Mouse (Mus musculus): ENCODE results near the gene Pin4.
"Not testable (repeated sequence)": the region's sequence is repeated elsewhere in the genome, so short reads cannot be mapped to it uniquely, and the experiment has no call there.

The Pin4 gene

GRCm38 (mm10) chrX:102119042-102119864 lies at the start of gene Pin4:
Gene Pin4 (plus strand): TSS chrX:102119447.
- peak; percentile 96 for DNase-seq (ENCODE audit: low read depth, low spot score)

GRCm38 (mm10) chrX:102070591-102071471 lies 48.4 kb upstream of the Pin4 start, which contains the start of gene Rtl5:
Gene Rtl5 (minus strand): TSS chrX:102071304.
- DNase-seq (ENCODE audit: low read depth, low spot score): peak; percentile 45

GRCm38 (mm10) chrX:102071517-102071916 lies 47.7 kb upstream of the Pin4 start:
- DNase-seq (ENCODE audit: low read depth, low spot score): no peak

- no peak for DNase-seq (ENCODE audit: low read depth, low spot score)
These were observed 45.5 kb upstream of the Pin4 start for GRCm38 (mm10) chrX:102073605-102074325.

GRCm38 (mm10) chrX:102074435-102074834 lies 44.8 kb upstream of the Pin4 start:
- DNase-seq (ENCODE audit: low read depth, low spot score): no peak

GRCm38 (mm10) chrX:102075158-102075557 lies 44.1 kb upstream of the Pin4 start:
- no peak for DNase-seq (ENCODE audit: low read depth, low spot score)

- no peak for DNase-seq (ENCODE audit: low read depth, low spot score)
These were observed 42.1 kb upstream of the Pin4 start for GRCm38 (mm10) chrX:102076886-102077765.

GRCm38 (mm10) chrX:102081076-102081475 lies 38.2 kb upstream of the Pin4 start:
- no peak for DNase-seq (ENCODE audit: low read depth, low spot score)

GRCm38 (mm10) chrX:102081573-102082279 lies 37.5 kb upstream of the Pin4 start:
- no peak for DNase-seq (ENCODE audit: low read depth, low spot score)

GRCm38 (mm10) chrX:102082340-102082739 lies 36.9 kb upstream of the Pin4 start:
- no peak for DNase-seq (ENCODE audit: low read depth, low spot score)

- no peak for DNase-seq (ENCODE audit: low read depth, low spot score)
These were observed 33.3 kb upstream of the Pin4 start for GRCm38 (mm10) chrX:102085798-102086443.

- DNase-seq (ENCODE audit: low read depth, low spot score): no peak
These were observed 28.6 kb upstream of the Pin4 start for GRCm38 (mm10) chrX:102090605-102091004.

GRCm38 (mm10) chrX:102094381-102094904 lies 24.8 kb upstream of the Pin4 start:
- DNase-seq (ENCODE audit: low read depth, low spot score): no peak

- DNase-seq (ENCODE audit: low read depth, low spot score): no peak
These were observed 17.4 kb upstream of the Pin4 start for GRCm38 (mm10) chrX:102101886-102102285.

GRCm38 (mm10) chrX:102103830-102104229 lies 15.4 kb upstream of the Pin4 start:
- DNase-seq (ENCODE audit: low read depth, low spot score): not testable (repeated sequence)

- not testable (repeated sequence) for DNase-seq (ENCODE audit: low read depth, low spot score)
These were observed 9.9 kb upstream of the Pin4 start for GRCm38 (mm10) chrX:102109349-102109748.

GRCm38 (mm10) chrX:102115676-102116075 lies 3.6 kb upstream of the Pin4 start:
- DNase-seq (ENCODE audit: low read depth, low spot score): no peak

- DNase-seq (ENCODE audit: low read depth, low spot score): no peak
These were observed 2.1 kb downstream of the Pin4 start for GRCm38 (mm10) chrX:102121321-102121720.

- DNase-seq (ENCODE audit: low read depth, low spot score): no peak
These were observed 21.9 kb downstream of the Pin4 start for GRCm38 (mm10) chrX:102141157-102141556.

All from CD4-positive helper T cell, adult 2 months (primary cell).